Mouse (Mus musculus): ENCODE results near the gene Cd37. TPM values are rescaled to one million over a fixed set of nuclear protein-coding genes. Genes with fewer than 3 reads are reported as not detected.

The Cd37 gene
- polyA plus RNA-seq (2012; rRNA removed): 30.2 and 33.5 TPM in 2 replicates

GRCm38 (mm10) chr7:45238723-45239496, at the start of gene Cd37:
Gene Cd37, minus strand, starts transcription at chr7:45239115.

GRCm38 (mm10) chr7:45277136-45277760, 38.3 kb upstream of the Cd37 start, which contains the start of gene Slc6a21:
Gene Slc6a21, plus strand, starts transcription at chr7:45277513.

GRCm38 (mm10) chr7:45240633-45241388, 1.9 kb upstream of the Cd37 start, which contains the start of gene Slc6a16:
Gene Slc6a16, plus strand, starts transcription at chr7:45241085.

GRCm38 (mm10) chr7:45215673-45216441, 23.1 kb downstream of the Cd37 start, which contains the start of gene Tead2:
Gene Tead2, plus strand, starts transcription at chr7:45215753.

GRCm38 (mm10) chr7:45211851-45212251, 27.1 kb downstream of the Cd37 start, which contains the start of gene Dkkl1:
Gene Dkkl1, minus strand, starts transcription at chr7:45212147.

GRCm38 (mm10) chr7:45204380-45205143, 34.4 kb downstream of the Cd37 start, which contains the start of gene Ccdc155:
Gene Ccdc155, minus strand, starts transcription at chr7:45204892.

Other genes with a start within 250 kb of the Cd37 start
- 50.0 and 54.3 TPM in 2 replicates for gene Irf3, start 241.5 kb downstream of the Cd37 start, polyA plus RNA-seq (2012; rRNA removed)
- 9.0 and 9.5 TPM in 2 replicates for gene Bcl2l12, start 240.4 kb downstream of the Cd37 start, polyA plus RNA-seq (2012; rRNA removed)
- gene Scaf1, start 222.8 kb downstream of the Cd37 start, polyA plus RNA-seq (2012; rRNA removed): 13.5 and 17.4 TPM in 2 replicates
- 41.8 and 53.8 TPM in 2 replicates for gene Rras, start 221.2 kb downstream of the Cd37 start, polyA plus RNA-seq (2012; rRNA removed)
- 1.1 and 1.7 TPM in 2 replicates for gene Prr12, start 186.2 kb downstream of the Cd37 start, polyA plus RNA-seq (2012; rRNA removed)
- gene Nosip, start 176.7 kb downstream of the Cd37 start, polyA plus RNA-seq (2012; rRNA removed): 24.0 and 24.4 TPM in 2 replicates
- 17.7 and 19.5 TPM in 2 replicates for gene Prrg2, start 176.4 kb downstream of the Cd37 start, polyA plus RNA-seq (2012; rRNA removed)
- gene Rcn3, start 146.9 kb downstream of the Cd37 start, polyA plus RNA-seq (2012; rRNA removed): 18.6 and 20.0 TPM in 2 replicates
- 64.9 and 71.1 TPM in 2 replicates for gene Fcgrt, start 135.3 kb downstream of the Cd37 start, polyA plus RNA-seq (2012; rRNA removed)
- 256 and 267 TPM in 2 replicates for gene Rps11, start 114.7 kb downstream of the Cd37 start, polyA plus RNA-seq (2012; rRNA removed)
- gene Rpl13a, start 110.4 kb downstream of the Cd37 start, polyA plus RNA-seq (2012; rRNA removed): 1,073 and 1,547 TPM in 2 replicates
- gene Gm45713, start 102.9 kb downstream of the Cd37 start, polyA plus RNA-seq (2012; rRNA removed): 0.05 and 0.17 TPM in 2 replicates
- 7.5 and 8.3 TPM in 2 replicates for gene Flt3l, start 102.7 kb downstream of the Cd37 start, polyA plus RNA-seq (2012; rRNA removed)
- 32.5 and 35.0 TPM in 2 replicates for gene Pih1d1, start 84.8 kb downstream of the Cd37 start, polyA plus RNA-seq (2012; rRNA removed)
- gene Aldh16a1, start 84.5 kb downstream of the Cd37 start, polyA plus RNA-seq (2012; rRNA removed): 20.1 and 26.3 TPM in 2 replicates
- 0.01 TPM in 2 replicates for gene Slc17a7, start 75.2 kb downstream of the Cd37 start, polyA plus RNA-seq (2012; rRNA removed)
- gene Gfy, start 59.5 kb downstream of the Cd37 start, polyA plus RNA-seq (2012; rRNA removed): not detected in 2 replicates
- gene Pth2, start 58.1 kb downstream of the Cd37 start, polyA plus RNA-seq (2012; rRNA removed): not detected in 2 replicates
- gene Ccdc155, start 34.2 kb downstream of the Cd37 start, polyA plus RNA-seq (2012; rRNA removed): 0.04 and 0.05 TPM in 2 replicates
- gene Dkkl1, start 27.0 kb downstream of the Cd37 start, polyA plus RNA-seq (2012; rRNA removed): 0.42 and 0.52 TPM in 2 replicates
- gene Tead2, start 23.4 kb downstream of the Cd37 start, polyA plus RNA-seq (2012; rRNA removed): 21.0 and 23.1 TPM in 2 replicates
- gene Slc6a16, start 2.0 kb upstream of the Cd37 start, polyA plus RNA-seq (2012; rRNA removed): 0.05 and 0.06 TPM in 2 replicates
- gene Slc6a21, start 38.4 kb upstream of the Cd37 start, polyA plus RNA-seq (2012; rRNA removed): 0.04 and 0.09 TPM in 2 replicates
- 3.7 and 4.2 TPM in 2 replicates for gene Trpm4, start 94.7 kb upstream of the Cd37 start, polyA plus RNA-seq (2012; rRNA removed)
- gene Hrc, start 96.2 kb upstream of the Cd37 start, polyA plus RNA-seq (2012; rRNA removed): 0.20 and 0.34 TPM in 2 replicates
- gene Ppfia3, start 127.9 kb upstream of the Cd37 start, polyA plus RNA-seq (2012; rRNA removed): 0.06 and 0.07 TPM in 2 replicates
- gene Lin7b, start 131.5 kb upstream of the Cd37 start, polyA plus RNA-seq (2012; rRNA removed): 0.12 and 0.20 TPM in 2 replicates
- gene Snrnp70, start 156.6 kb upstream of the Cd37 start, polyA plus RNA-seq (2012; rRNA removed): 152 and 184 TPM in 2 replicates
- not detected in 2 replicates for gene Kcna7, start 166.5 kb upstream of the Cd37 start, polyA plus RNA-seq (2012; rRNA removed)
- gene Ntf5, start 174.6 kb upstream of the Cd37 start, polyA plus RNA-seq (2012; rRNA removed): 0.15 and 0.17 TPM in 2 replicates
- not detected in 2 replicates for gene Lhb, start 181.7 kb upstream of the Cd37 start, polyA plus RNA-seq (2012; rRNA removed)
- gene Gys1, start 195.7 kb upstream of the Cd37 start, polyA plus RNA-seq (2012; rRNA removed): 7.5 and 9.9 TPM in 2 replicates
- 37.3 and 45.2 TPM in 2 replicates for gene Ruvbl2, start 199.0 kb upstream of the Cd37 start, polyA plus RNA-seq (2012; rRNA removed)
- gene Ftl1, start 220.8 kb upstream of the Cd37 start, polyA plus RNA-seq (2012; rRNA removed): 1,700 and 2,007 TPM in 2 replicates
- gene Bax, start 227.8 kb upstream of the Cd37 start, polyA plus RNA-seq (2012; rRNA removed): 47.6 and 49.6 TPM in 2 replicates
- 0.12 and 0.15 TPM in 2 replicates for gene Tulp2, start 242.8 kb upstream of the Cd37 start, polyA plus RNA-seq (2012; rRNA removed)
- 0.12 TPM in 1 of 2 replicates, not detected in the other for gene Gm45808, start 247.7 kb upstream of the Cd37 start, polyA plus RNA-seq (2012; rRNA removed)
- gene Dhdh, start 249.7 kb upstream of the Cd37 start, polyA plus RNA-seq (2012; rRNA removed): 5.7 and 6.5 TPM in 2 replicates